ENCODE assay signal across 8 mouse cellular contexts in the genomic region with DNA sequence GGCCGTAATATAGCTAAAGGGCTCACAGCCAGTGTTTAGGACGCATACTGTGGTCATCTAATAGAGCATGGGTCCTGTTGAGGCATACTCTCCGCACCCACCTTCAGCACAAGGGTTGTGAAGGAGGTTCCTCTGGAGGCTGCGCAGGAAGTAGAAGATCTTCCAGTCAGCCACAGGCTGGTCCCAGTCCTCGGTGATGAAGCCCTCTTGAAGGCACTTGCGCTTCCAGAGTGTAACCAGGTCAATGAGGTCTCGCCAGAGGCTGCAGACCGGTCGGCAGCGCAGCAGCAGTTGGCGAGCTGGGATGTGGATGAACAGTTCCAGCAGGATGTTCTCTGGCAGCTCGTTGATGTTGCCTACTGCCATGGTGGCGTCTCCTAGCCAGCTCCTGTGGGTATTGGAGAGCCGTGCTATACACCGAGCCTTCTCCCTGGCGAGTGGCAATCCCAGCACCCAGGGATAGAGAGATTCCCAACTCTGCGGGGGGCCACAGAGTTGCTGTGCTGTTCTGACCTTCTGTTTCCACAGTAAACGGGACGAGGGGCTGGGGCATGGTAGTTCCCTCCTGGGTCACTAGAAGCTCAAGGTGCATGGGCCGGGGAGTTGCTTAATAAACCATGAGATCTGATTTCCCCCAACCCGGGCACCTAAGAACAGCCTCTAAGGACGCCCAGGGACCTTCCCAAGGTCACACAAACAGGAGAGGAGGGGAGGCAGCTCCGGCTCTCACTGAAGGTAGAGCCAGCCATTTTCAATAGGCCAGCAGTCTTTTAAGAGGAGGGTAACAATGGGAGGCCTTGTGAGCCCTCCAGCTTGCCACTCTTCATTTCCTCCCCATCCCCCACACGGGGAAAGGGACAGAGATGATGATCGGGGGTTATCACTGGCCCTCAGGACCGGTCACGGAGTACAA. TPM values are rescaled to one million over a fixed set of nuclear protein-coding genes. Genes with fewer than 3 reads are reported as not detected.
DNase-seq lines count a peak whose midpoint lies in the region; ATAC-seq and TF ChIP-seq lines count a peak whose summit lies in the region.

No protein-coding gene starts in this region.

- peak overlapping the region; percentile 82 for H3K4me2 ChIP-seq in hindbrain, embryonic 14.5 days (replicated peaks)
- H3K4me2 ChIP-seq in liver, embryonic 12.5 days, result peak overlapping the region; percentile 98

- peak overlapping the region; percentile 90 for H3K4me3 ChIP-seq in testis, adult 2 months (ENCODE audit: control insufficient read depth, low read depth, low read length)
- peak overlapping the region; percentile 76 for H3K4me3 ChIP-seq in hindbrain, embryonic 14.5 days (replicated peaks; ENCODE audit: low read length)
- peak overlapping the region; percentile 67 for H3K4me3 ChIP-seq in liver, embryonic 12.5 days
- H3K4me3 ChIP-seq in small intestine, adult 2 months (ENCODE audit: low read depth, low read length), result peak overlapping the region; percentile 45

- H3K27me3 ChIP-seq in testis, adult 2 months (ENCODE audit: control insufficient read depth, insufficient read depth, low read length), result no peaks in the 10 kb centered on the region
- peaks cover 30% of the 10 kb centered on the region for H3K27me3 ChIP-seq in hindbrain, embryonic 14.5 days (ENCODE audit: control insufficient read depth, insufficient read depth, low read length)
- H3K27me3 ChIP-seq in liver, embryonic 12.5 days (replicated peaks), result peaks cover 59% of the 10 kb centered on the region
- H3K27me3 ChIP-seq in small intestine, adult 2 months (ENCODE audit: control insufficient read depth, insufficient read depth, low read length), result peaks cover 18% of the 10 kb centered on the region

- peak overlapping the region; percentile 90 for H3K9ac ChIP-seq in hindbrain, embryonic 14.5 days
- H3K9ac ChIP-seq in liver, embryonic 12.5 days, result peak overlapping the region; percentile 72

- WGBS in hindbrain, embryonic 14.5 days, result 20% methylated on average over 27 of the region's 27 CpGs
- 44% methylated on average over 27 of the region's 27 CpGs for WGBS in liver, embryonic 12.5 days (ENCODE audit: insufficient replicate concordance)
- WGBS in small intestine, adult 2 months, result 63% methylated on average over 27 of the region's 27 CpGs

- peak overlapping the region; percentile 82 for H3K27ac ChIP-seq in testis, adult 2 months (ENCODE audit: control insufficient read depth, insufficient read depth, low read depth, low read length)
- H3K27ac ChIP-seq in hindbrain, embryonic 14.5 days, result peak overlapping the region; percentile 91
- no peak overlapping the region for H3K27ac ChIP-seq in liver, embryonic 12.5 days
- no peak overlapping the region for H3K27ac ChIP-seq in small intestine, adult 2 months (ENCODE audit: insufficient read depth, low read depth, low read length)

- peak; percentile 5 for ATAC-seq in hindbrain, embryonic 14.5 days (ENCODE audit: low FRiP score)
- no peak for ATAC-seq in liver, embryonic 12.5 days

- H3K36me3 ChIP-seq in testis, adult 2 months (ENCODE audit: control insufficient read depth, insufficient read depth, low read length), result no peaks in the 10 kb centered on the region
- peaks cover 45% of the 10 kb centered on the region for H3K36me3 ChIP-seq in hindbrain, embryonic 14.5 days (replicated peaks; ENCODE audit: control insufficient read depth, insufficient read depth)
- H3K36me3 ChIP-seq in liver, embryonic 12.5 days, result no peaks in the 10 kb centered on the region
- H3K36me3 ChIP-seq in small intestine, adult 2 months (ENCODE audit: control insufficient read depth, insufficient read depth, low read length), result no peaks in the 10 kb centered on the region; the same call in 1 of the 2 replicates

- peaks cover 17% of the 10 kb centered on the region for H3K4me1 ChIP-seq in testis, adult 2 months (ENCODE audit: control insufficient read depth, insufficient read depth, low read length)
- peaks cover 20% of the 10 kb centered on the region for H3K4me1 ChIP-seq in hindbrain, embryonic 14.5 days (replicated peaks; ENCODE audit: control insufficient read depth, insufficient read depth, low read length)
- H3K4me1 ChIP-seq in liver, embryonic 12.5 days, result peaks cover 40% of the 10 kb centered on the region
- H3K4me1 ChIP-seq in small intestine, adult 2 months (ENCODE audit: control insufficient read depth, insufficient read depth, insufficient read length, low read length), result peaks cover 6% of the 10 kb centered on the region; the same call in 1 of the 2 replicates

- TF ChIP-seq CTCF in testis, adult 2 months (IDR thresholded peaks at IDR 0.05; ENCODE audit: control insufficient read depth, insufficient read depth, insufficient replicate concordance, low read depth, low read length), result no peak
- no peak for TF ChIP-seq CTCF in small intestine, adult 2 months (IDR thresholded peaks at IDR 0.05; ENCODE audit: extremely low read depth, insufficient read length, insufficient replicate concordance, low read depth, low read length)

- no peaks in the 10 kb centered on the region for H3K9me3 ChIP-seq in hindbrain, embryonic 14.5 days (ENCODE audit: control insufficient read depth, low read length)
- H3K9me3 ChIP-seq in liver, embryonic 12.5 days (replicated peaks), result no peaks in the 10 kb centered on the region

- DNase-seq in embryo, embryonic 10 days (ENCODE audit: low spot score), result peak; percentile 65
- no peak for DNase-seq in embryo, embryonic 9.5 days (ENCODE audit: extremely low spot score)
- DNase-seq in testis, postnatal 10 days (ENCODE audit: low spot score), result no peak
- no peak for DNase-seq in hindbrain, embryonic 14.5 days (ENCODE audit: low spot score)
- DNase-seq in spleen, postnatal 4 days (ENCODE audit: low spot score in 2 of 2), result no peak

- TF ChIP-seq POLR2A in testis, adult 2 months (IDR thresholded peaks at IDR 0.05; ENCODE audit: control insufficient read depth, low read depth, low read length), result peak; percentile 58
- no peak for TF ChIP-seq POLR2A in small intestine, adult 2 months (IDR thresholded peaks at IDR 0.05; ENCODE audit: low read depth, low read length)

RNA-seq across cellular contexts. Expression of gene Fbxo44, which starts 1.6 kb away (rescaled TPM):
- 191 and 200 TPM in 2 replicates for polyA plus RNA-seq in testis, adult 2 months (2012; rRNA removed)
- 98.6 and 101 TPM in 2 replicates for polyA plus RNA-seq in hindbrain, embryonic 14.5 days (2014; fragmentation: Nextera tagmentation; extraction: Ambion mirVana)
- 1.6 and 1.7 TPM in 2 replicates for polyA plus RNA-seq in liver, embryonic 12.5 days (2016; fragmentation: Nextera tagmentation; extraction: Ambion mirVana)
- 7.3 and 17.7 TPM in 2 replicates for polyA plus RNA-seq in small intestine, adult 2 months (2012; rRNA removed)

RNA-seq across cellular contexts. Expression of gene Fbxo2, which starts 1.7 kb away (rescaled TPM):
- polyA plus RNA-seq in testis, adult 2 months (2012; rRNA removed), result 41.2 and 42.8 TPM in 2 replicates
- polyA plus RNA-seq in hindbrain, embryonic 14.5 days (2014; fragmentation: Nextera tagmentation; extraction: Ambion mirVana), result 13.1 and 14.0 TPM in 2 replicates
- polyA plus RNA-seq in liver, embryonic 12.5 days (2016; fragmentation: Nextera tagmentation; extraction: Ambion mirVana), result 0.43 and 0.50 TPM in 2 replicates
- 0.55 and 0.67 TPM in 2 replicates for polyA plus RNA-seq in small intestine, adult 2 months (2012; rRNA removed)

RNA-seq across cellular contexts. Expression of gene Fbxo6, which starts 6.8 kb away (rescaled TPM):
- 41.3 and 41.9 TPM in 2 replicates for polyA plus RNA-seq in testis, adult 2 months (2012; rRNA removed)
- 18.1 and 18.3 TPM in 2 replicates for polyA plus RNA-seq in hindbrain, embryonic 14.5 days (2014; fragmentation: Nextera tagmentation; extraction: Ambion mirVana)
- 20.5 and 28.7 TPM in 2 replicates for polyA plus RNA-seq in liver, embryonic 12.5 days (2016; fragmentation: Nextera tagmentation; extraction: Ambion mirVana)
- polyA plus RNA-seq in small intestine, adult 2 months (2012; rRNA removed), result 22.8 and 57.9 TPM in 2 replicates

RNA-seq across cellular contexts. Expression of gene Draxin, which starts 28.2 kb away (rescaled TPM):
- polyA plus RNA-seq in testis, adult 2 months (2012; rRNA removed), result 0.24 and 0.32 TPM in 2 replicates
- 16.9 and 17.4 TPM in 2 replicates for polyA plus RNA-seq in hindbrain, embryonic 14.5 days (2014; fragmentation: Nextera tagmentation; extraction: Ambion mirVana)
- polyA plus RNA-seq in liver, embryonic 12.5 days (2016; fragmentation: Nextera tagmentation; extraction: Ambion mirVana), result 0.08 TPM in 2 replicates
- polyA plus RNA-seq in small intestine, adult 2 months (2012; rRNA removed), result 0.11 and 0.24 TPM in 2 replicates

RNA-seq across cellular contexts. Expression of gene Mad2l2, which starts 28.5 kb away (rescaled TPM):
- polyA plus RNA-seq in testis, adult 2 months (2012; rRNA removed), result 332 and 347 TPM in 2 replicates
- polyA plus RNA-seq in hindbrain, embryonic 14.5 days (2014; fragmentation: Nextera tagmentation; extraction: Ambion mirVana), result 114 and 124 TPM in 2 replicates
- 24.2 and 25.5 TPM in 2 replicates for polyA plus RNA-seq in liver, embryonic 12.5 days (2016; fragmentation: Nextera tagmentation; extraction: Ambion mirVana)
- 7.1 and 17.8 TPM in 2 replicates for polyA plus RNA-seq in small intestine, adult 2 months (2012; rRNA removed)

Comparison
In these comparisons a context has a peak if more than half of its experiments do, and no peak if none do; other contexts are left out.
1. H3K27ac ChIP-seq: peak in testis, adult 2 months (single experiment) and hindbrain, embryonic 14.5 days (single experiment); none in liver, embryonic 12.5 days (single experiment) and small intestine, adult 2 months (single experiment).
2. Peak in every context shown above with its lines, with median percentiles within 50 percentile points of each other: H3K4me3 ChIP-seq.